Mouse (Mus musculus) gastrocnemius, postnatal 36 days (tissue): ENCODE results near the gene Rngtt. TPM values are rescaled to one million over a fixed set of nuclear protein-coding genes. Genes with fewer than 3 reads are reported as not detected.
"Not testable (repeated sequence)": the region's sequence is repeated elsewhere in the genome, so short reads cannot be mapped to it uniquely, and the experiment has no call there.

Experiments
- DNase-seq, 2 experiments: peaks; one replicate each; pipeline ENCODE4 v3.0.0; 2022
- intact Hi-C: fragments of 180-260 bp; cut with DNase I; formaldehyde crosslinking; loops from one replicate; pipeline ENCODE4 v1.15.1; 2025
- total RNA-seq, 2 experiments: library from RNA; stranded (reverse); gene quantifications; 2 replicates each; pipeline ENCODE4 v1.2.3; 2021

The Rngtt gene
- total RNA-seq, 2 experiments from 2014 or later: 6.3 to 6.8 TPM

DNA sequence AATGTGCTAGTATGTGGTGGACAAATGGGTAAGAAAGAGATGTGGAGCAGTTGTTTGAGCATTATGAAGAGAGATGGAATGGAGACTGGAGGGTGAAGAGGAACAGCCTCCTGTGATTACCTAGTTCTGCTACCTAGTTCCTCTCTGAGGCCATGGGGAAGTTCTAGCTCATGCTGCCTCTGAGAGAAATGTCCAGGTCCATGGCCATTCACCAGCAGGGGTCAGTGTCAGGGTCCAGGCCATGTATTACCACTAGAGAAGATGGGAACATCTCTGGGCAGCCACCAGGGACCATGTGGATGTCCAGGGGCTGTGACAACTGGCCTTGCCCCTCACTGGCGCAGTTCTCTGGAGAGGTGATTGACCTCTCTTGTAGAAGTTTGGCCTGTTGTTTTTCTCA is 7.1 kb upstream of the Rngtt start:
- intact Hi-C loops: no loop called here
- no peak for DNase-seq

DNA sequence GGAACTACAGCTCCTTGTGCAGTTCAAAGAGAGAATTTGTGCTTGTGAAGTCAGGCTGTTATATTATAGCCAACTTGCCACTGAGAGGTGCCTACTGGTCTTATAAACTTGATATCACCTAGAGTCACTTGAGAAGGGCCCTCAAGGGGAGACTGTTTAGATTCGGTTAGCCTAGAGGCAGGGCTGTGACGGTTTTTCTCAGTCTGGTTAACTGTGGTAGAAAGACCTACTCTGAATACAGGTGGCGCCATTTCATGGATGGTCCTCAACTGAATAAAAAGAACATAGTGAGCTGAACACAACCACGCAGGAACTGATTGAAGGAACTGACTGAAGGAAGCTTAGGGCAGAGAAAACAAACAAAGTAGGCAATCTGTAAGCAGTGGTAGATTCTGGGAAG is 3.0 kb upstream of the Rngtt start:
- intact Hi-C loops: no loop called here

DNA sequence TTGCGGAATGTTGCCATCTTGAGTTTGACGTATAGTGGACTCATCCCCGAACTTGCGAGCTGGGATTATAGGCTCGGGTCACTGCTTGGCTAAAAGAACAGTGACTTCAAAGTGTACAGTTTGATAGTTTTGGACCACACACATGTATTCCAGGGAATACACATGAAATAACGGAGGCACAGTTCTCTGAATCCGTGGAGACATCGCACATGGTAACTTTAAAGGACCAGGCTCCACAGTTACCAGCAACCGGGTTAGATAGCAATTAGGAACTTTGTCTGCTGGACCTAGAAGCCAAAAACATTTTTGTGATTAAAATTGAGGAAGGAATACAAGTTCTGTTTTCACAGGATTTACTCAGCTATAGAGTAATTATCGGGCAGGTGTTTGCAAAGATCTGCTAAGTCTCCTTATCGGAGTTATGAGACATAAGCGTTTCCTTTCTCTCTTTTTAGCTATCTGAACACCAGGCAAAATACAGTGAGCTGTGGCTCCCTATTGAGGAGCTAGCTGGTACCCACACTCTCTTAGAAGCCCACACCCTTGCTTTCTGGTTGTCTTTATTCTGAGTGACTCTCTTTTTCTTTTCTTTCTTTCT is 828 bp downstream of the Rngtt start:
- intact Hi-C loops: no loop called here

More for the DNA sequence above, 3.0 kb upstream of the Rngtt start:
- no peak for DNase-seq

DNA sequence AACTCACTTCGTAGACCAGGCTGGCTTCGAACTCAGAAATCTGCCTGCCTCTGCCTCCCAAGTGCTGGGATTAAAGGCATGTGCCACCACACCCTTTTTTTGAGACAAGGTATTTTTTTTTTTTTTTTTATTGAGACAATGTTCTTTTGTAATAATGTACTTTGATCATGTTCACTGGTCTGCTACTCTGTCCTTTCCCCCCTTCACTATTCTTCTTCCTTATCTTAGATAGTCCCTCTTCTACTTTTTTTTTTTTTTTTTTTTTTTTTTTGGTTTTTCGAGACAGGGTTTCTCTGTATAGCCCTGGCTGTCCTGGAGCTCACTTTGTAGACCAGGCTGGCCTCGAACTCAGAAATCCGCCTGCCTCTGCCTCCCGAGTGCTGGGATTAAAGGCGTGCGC is 4.0 kb downstream of the Rngtt start:
- DNase-seq, intact Hi-C loops: not testable (repeated sequence)

More for the DNA sequence above, 828 bp downstream of the Rngtt start:
- no peak for DNase-seq

DNA sequence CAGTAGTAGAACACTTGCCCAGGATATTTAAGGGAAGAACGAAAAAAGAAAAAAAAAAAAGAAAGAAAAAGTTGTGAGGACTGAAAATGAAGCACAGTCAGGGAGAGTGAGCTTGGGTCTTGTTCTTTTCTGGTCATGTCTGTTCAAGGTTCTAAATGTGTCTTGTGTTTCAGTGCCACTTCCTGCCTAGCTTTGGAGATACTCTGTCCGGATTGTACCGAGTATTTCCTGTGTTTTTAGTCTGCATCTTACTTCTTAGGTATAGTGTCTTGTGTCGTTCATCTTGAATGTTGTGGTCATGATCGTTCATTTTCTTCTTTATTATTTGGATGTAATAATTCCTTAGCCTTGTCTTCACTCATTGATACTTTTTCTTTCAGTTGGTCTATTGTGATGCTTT is 5.7 kb downstream of the Rngtt start:
- DNase-seq: no peak
- intact Hi-C loops: no loop called here

DNA sequence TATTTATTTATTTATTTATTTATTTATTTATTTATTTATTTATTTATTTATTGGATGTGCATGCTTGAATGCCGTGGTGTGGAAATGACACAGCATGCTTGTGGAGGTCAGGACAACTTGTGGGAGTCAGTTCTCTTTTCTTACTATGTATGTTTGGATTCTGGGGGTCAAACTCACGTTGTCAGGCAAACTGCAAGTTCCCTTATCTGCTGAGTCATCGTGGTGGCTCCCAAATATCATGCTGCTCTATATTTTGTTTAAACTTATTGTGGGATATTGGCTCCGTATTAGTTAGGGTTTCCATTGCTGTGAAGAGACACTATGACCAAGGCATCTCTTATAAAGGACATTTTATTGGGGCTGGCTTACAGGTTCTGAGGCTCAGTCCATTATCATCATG is 21.0 kb downstream of the Rngtt start:
- intact Hi-C loops: no loop called here

DNA sequence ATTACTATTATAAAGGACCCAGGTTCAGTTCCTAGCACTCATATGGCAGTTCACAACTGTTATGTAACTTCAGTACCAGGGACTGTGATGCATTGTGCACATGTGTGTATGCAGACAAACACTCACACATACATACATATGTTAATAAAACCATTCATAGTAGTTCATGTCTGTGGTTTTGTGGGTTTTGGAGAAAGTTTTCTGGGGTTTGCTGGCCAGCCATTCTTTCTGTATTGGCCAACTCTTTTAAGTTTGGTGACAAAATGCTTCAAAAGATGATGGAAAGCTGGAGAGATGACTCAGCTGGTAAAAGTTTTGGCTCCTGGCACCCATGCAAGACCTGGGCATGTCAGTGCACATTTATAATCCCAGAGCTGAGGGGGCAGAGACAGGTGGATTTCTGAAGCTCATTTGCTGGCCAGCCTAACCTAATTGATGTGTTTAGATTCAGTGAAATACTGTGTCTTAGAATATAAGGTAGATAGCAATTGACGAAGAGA is 22.9 kb downstream of the Rngtt start:
- intact Hi-C loops: no loop called here
- no peak for DNase-seq

More for the DNA sequence above, 21.0 kb downstream of the Rngtt start:
- no peak for DNase-seq

DNA sequence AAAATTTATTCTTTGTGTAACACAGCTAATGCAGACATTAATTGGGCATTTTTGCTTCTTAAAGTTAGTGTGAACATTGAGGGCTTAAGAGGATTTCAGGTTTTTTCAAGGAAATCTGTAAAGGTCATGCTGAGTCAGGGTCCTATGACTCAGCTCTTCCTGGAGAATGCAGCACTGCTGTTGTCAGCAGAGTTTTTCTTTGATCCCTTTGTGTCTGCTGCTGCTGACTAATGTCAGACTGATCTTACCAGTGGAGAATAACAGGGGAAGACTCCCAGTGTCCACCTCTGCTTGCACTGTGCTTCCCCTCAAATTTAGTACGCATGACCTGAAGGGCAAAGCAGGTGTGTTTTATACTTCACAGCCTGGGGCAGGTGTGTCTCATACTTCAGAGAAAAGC is 27.9 kb downstream of the Rngtt start:
- intact Hi-C loops: no loop called here
- no peak for DNase-seq

DNA sequence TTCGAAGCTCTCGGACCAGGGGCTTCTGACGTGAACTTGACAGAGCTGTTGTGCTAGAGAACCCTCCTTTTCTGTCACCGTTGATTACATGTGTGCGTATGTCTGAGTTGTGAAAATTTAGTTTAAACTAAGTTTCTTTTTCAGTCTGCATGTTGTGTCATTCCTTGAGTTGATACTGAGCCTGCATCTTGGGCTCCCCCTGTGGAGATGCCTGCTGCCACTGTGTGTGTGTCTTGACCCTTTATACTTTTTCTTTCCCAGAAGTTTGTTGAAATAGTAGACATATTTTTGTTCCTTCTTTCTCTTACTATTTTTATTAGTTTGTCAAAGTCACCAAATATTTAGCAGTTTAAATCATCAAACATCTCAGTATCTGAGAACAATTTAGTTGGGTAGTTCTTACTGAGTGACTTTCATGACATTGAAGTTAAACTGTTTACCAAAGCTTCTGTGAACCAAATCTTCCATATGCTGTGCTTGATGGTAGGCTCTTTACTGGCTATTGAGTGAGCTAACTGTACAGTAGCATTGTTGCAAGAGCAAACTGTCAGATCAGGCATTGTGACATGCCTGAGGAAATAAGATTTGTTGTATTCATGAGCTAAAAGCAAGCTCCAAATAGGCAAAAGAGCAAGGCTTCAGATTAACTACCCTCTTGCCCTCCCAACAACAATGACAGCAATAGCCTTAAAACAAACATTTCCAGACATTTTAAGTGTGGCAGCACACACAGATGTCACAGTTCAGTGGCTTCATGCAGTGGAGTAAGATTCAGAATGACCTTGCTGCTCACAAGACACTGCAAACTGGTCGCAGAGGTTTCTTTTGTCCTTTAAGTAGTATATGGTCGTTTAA is 33.0 kb downstream of the Rngtt start:
- DNase-seq: no peak
- intact Hi-C loops: no loop called here

DNA sequence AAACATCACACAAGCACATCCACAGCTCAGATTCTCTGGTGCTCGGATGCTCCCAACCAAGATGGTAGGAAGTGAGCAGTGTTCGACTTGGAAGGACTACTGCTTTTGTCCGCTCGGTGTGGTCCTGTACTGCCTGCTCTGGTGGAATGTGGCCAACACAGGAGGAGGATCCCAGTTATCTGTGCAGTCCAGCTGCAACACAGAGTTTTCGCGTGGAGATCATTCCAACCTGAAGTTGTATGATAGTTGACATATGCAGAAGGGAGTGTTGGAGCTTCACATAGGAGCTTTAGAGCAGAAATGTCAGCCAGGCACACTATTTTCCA is 33.6 kb downstream of the Rngtt start:
- intact Hi-C loops: no loop called here
- no peak for DNase-seq

DNA sequence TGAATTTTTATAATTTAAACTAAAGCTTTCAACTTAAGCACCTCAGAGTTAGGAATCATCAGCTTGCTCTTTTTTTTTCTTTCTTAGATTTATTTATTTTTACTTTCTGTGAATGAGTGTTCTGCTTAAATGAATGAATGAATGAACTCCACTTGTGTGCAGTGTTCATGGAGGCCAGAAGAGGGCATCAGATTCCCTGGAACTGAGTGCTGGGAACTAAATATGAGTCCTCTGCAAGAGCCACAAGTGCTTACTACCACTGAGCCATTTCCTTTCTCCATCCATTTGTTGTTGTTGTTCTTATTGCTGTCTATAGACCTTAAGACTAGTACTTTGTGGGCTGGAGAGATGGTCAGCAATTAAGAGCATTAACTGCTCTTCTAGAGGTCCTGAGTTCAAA is 53.3 kb downstream of the Rngtt start:
- no peak for DNase-seq
- intact Hi-C loops: no loop called here

DNA sequence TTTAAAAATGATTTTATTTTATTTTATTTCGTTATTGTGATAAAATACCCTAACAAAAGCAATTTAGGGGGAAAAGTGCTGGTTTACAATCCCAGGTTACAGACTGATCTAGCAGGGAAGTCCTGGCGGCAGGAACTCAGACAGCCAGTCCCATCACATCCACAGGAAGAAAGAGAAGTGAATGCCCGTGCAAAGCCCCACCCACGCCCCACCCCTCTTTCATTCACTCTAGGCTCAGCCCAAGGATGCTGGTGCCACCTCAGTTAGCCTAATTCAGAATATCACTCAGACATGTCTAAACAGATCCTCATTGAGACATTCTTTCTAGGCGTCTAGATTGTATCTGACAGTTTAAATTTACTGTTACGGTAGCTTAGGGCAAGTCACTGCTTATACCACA is 64.8 kb downstream of the Rngtt start:
- DNase-seq: no peak
- intact Hi-C loops: no loop called here

DNA sequence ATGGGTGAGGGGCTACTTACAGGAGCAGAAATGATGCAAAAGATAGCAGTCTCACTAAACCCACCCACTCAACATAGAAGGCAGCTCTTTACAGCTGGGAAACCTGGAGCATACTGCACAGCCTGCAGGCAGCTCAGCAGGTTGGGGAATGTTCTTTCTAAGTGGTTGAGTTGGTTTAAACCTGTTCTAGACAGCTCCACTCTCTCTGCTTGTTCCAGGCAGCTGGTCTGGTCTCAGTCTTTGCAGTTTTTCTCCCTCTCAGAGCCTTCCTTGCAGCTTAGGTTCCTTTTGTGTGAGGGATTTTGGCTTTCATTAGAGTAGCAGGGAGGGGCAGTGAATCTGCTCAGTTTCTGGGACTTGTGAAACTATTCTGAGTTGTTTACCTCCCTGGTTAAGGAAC is 67.5 kb downstream of the Rngtt start:
- intact Hi-C loops: no loop called here
- DNase-seq: no peak

DNA sequence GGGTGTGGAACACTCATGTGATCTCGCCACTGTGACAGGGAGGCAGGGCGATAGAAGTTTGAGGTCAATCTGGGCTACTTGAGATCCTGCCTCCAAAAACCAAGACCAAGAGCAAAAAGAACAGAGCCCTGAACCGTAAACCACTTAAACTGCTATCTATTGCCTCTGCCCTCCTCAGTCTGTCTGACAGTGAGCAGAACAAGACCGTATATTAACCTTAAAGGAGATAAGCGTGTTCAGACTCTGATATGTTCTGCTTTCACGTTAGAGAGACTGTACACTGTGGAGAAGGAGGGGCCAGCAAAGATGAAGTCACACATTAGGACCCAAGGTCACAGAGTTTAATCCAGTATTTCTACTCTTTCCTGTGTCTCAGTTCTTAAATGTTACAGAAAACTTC is 68.8 kb downstream of the Rngtt start:
- DNase-seq: no peak
- intact Hi-C loops: no loop called here

DNA sequence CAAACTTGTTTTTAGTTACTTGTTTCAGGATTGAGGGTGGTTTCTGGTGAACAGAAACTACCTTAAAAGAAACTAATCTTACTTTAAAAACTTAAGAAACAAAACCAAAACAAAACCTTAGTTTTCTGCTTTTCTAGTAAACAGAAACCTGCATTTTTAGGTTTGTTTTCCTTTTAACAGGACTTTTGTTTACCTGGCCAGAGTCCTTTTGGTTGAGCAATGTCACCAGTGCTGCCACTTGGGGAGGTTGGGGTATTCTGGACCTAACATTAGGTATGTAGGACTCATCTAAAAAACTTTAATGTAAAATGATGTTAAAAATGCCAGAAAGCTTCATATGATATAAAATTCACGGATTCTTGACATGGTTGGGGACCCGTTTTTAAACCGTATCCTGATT is 78.8 kb downstream of the Rngtt start:
- intact Hi-C loops: no loop called here
- no peak for DNase-seq

DNA sequence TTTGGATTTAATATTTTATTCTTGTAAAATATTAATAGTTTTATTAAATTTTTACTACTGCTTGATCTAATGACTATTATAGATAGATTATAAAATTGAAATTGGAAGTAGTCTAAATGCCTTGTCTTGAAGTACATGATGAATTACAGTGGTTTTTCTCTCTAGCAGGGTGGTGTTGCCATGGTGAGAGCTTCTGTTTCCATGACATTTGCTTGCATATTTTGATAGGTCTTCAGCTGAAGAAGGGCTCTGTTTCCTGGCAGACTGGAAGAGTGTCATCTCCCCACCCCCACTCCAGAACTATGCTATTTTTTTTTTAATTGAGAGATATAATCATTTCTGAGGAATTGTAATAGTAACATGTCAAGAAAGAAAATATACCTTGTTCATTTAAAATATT is 80.5 kb downstream of the Rngtt start:
- intact Hi-C loops: no loop called here
- DNase-seq: no peak

DNA sequence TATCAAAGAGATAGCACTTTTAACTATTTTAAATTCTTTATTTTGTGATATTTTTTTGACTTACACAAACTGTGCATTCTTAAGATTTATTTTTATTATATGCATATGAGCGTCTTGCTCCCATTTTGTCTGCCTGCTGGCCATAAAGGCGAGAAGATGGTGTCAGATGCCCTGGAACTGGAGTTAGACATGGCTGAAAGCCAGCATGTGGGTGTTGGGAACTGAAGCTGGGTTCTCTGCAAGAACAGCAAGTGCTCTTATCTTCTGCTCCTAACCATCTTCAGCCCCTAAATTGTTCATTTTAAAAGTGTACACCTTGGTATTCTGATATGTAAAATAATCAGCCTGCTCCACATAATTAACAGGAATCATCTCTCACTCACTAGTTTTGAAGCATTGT is 83.3 kb downstream of the Rngtt start:
- intact Hi-C loops: no loop called here
- DNase-seq: no peak

DNA sequence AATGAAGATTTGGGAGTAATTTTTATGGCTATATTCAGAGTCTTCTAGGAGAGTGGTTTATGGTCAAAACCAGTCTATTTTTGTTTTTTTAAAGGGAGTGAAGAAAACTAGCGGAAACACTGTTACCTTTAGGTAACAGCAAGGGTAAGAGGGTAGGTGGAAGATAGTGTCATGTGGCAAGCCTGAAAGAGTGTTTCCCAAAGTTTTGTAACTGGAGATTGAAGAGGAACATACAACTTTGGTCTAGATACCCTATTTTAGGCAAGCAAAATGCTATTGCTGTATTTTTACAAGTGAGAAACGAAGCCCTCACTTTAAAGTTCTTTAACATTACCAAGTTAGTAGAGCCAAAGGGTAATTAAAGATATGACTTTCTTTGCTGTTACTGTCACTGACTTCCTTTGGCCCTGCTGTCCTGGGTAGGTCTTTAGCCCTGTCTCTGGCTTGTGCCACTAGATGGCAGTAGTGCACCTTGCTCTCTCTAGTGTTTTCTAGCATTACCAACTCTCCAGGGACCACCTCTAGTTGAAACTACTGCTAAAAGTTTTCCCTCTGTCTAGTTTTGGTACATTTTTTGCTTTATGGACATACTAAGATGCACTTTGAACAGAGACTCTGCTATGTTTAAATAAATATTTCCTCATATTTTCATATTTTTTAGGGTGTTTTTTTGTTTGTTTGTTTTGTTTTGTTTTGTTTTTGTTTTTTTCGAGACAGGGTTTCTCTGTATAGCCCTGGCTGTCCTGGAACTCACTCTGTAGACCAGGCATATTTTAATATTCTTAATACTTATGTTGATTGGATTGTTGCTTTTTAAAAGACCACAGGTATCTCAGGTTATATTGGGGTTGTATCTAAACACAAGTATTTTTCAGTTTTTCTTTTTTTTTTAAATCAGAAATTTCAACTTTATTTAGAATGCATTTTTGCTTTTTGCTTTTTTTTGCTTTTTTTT is 86.4 kb downstream of the Rngtt start:
- intact Hi-C loops: loop anchor here (5.0 kb wide), 2 partner anchors 311 to 836 kb away; no protein-coding TSS in a partner anchor

DNA sequence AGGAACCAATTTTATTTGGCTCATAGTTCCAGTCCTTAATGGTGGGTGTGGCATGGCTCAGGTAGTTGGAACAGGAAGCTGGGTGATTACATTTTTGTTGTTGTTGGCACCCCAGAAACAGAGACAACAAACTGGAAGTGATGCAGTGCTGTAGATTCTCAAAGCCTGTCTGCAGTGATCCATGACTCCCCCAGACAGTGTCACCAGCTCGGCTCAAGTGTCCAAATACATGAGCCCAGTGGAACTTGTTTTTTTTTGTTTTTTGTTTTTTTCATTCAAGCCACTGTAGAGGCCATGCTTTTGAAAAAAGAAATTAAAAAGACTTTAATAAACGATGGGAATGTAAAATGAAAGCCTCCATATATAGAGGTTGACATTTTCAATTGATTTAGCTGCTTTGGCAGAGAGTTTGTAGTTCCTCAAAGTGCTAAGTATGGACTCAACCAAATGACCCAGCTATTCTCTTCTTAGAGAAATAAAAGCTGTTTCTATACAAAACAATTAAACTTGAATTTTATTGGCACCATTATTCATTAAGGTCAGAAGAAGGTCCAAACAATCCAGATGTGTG is 95.7 kb downstream of the Rngtt start:
- intact Hi-C loops: loop anchor here (10.0 kb wide), 1 partner anchor 179 kb away; no protein-coding TSS in a partner anchor
- no peak for DNase-seq

More for the DNA sequence above, 86.4 kb downstream of the Rngtt start:
- peak; percentile 56 to 80 for DNase-seq

DNA sequence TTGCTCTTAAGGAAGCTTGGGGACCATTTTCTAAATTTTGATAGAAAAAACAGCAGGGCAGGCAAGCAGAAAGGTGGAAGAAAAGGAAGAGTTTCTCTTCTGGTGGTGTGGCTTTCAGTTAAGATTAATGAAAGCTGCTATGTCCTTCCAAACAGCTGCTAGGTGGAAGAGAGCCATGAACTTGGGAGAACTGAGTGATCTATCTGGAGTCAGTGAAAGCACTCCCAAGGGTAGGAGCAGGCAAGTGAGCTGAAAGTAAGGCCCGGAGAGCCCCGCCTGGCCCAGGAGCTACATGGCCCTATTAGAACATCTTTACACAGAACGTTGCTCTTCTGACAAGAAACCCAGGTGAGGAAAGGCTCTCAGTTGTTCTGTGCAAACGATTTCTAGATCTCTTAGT is 103.7 kb downstream of the Rngtt start:
- peak; percentile 22 to 55 for DNase-seq
- intact Hi-C loops: no loop called here

DNA sequence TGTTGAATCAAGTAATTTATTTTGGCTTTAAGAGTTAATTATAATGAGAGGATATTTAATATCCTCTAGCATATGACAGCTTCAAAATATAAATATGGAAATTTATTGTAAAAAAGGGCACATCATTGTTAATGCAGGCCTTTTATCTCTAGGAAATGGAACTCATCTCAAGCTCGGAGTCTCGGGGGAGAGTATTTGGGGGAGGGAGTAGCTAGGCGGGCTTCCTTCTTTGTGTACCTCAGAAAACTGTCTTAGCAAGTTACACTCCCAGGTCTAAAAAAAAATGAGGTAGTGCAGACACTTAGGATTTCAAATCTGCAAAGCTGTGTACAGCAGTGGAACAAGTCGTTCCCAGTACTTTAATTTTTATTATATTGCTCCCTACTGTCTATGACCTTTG is 104.7 kb downstream of the Rngtt start:
- intact Hi-C loops: no loop called here
- no peak for DNase-seq
